Mouse (Mus musculus): ENCODE data around the gene Mrpl42. TPM values are rescaled to one million over a fixed set of nuclear protein-coding genes. Genes with fewer than 3 reads are reported as not detected.
A peak's percentile ranks its signal among the peaks of the same experiment; 100 is the strongest.

Gene Mrpl42
- polyA plus RNA-seq, 1 experiment from 2014 or later = 360 TPM

DNA sequence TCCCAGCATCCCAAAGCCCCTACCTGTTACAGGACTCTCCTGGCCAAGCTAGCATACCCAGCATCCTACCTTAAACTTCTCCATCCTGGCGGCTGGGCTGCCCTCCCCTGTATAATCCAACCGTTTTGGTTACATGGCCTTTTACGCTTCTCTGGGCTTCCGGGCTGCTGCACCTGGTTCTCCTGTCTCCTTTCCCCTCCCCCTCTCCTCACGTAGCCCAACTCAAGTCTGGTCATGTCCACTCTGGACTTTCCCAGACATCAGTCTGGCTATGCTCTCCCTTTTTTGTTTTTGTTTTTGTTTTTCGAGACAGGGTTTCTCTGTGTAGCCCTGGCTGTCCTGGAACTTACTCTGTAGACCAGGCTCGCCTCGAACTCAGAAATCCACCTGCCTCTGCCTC, 10.9 kb upstream of the Mrpl42 start:
- no peak for DNase-seq (ENCODE audit: low spot score)
- Histone ChIP-seq H3K27me3 (ENCODE audit: insufficient read depth, poor library complexity, severe bottlenecking) (no peaks in the 10 kb centered on the region), H3K4me1 (replicated peaks) (peaks cover 17% of the 10 kb centered on the region), H3K4me3 (no peak overlapping the region), H3K9me3 (no peaks in the 10 kb centered on the region), H3K27ac (no peak overlapping the region), H3K36me3 (peaks cover 2% of the 10 kb centered on the region)
- WGBS = 85% methylated on average over 8 of the region's 8 CpGs

DNA sequence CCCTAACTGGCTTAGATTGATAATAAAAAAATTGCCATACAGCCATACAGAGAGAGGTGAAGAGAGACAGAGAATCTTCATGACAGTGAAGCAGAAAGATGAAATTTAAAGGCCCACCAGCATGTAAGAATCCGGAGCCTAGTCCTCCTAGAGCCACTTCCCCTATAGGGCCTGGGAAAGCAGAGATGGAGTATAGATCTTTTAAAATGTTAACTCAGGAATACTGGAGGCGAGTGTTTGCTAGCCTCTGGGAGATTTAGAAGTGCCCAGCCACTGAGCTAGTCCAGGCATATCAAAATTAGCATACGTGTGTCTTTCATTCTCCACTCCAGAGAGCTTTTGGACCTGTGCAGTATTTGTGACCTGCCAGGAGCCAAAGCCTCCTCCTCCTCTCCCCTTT, 7.5 kb upstream of the Mrpl42 start:
- Histone ChIP-seq H3K4me3 (no peak overlapping the region), H3K4me1 (replicated peaks) (peaks cover 7% of the 10 kb centered on the region), H3K9me3 (no peaks in the 10 kb centered on the region), H3K27me3 (ENCODE audit: insufficient read depth, poor library complexity, severe bottlenecking) (no peaks in the 10 kb centered on the region), H3K27ac (no peak overlapping the region), H3K36me3 (no peaks in the 10 kb centered on the region)
- WGBS = 78% methylated on average over 3 of the region's 3 CpGs
- DNase-seq (ENCODE audit: low spot score) = no peak

DNA sequence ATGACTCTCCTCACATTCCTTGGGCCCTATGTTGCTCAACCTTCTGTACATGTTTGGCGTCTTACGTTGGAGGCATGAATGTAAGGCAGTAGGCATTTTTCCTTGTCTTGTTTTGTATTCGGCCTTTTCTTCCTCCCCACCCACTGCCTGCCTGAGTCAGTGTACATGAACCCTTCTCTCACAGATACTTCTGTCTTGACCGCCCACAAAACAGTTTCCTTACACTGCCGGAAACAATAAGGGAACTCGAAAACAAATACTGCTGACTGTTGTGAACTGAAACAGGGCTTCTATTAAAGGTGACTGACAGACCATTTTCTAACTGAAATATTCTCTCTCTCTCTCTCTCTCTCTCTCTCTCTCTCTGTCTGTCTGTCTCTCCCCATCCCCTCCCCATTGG, 7.1 kb upstream of the Mrpl42 start:
- 77% methylated on average over 6 of the region's 6 CpGs for WGBS
- Histone ChIP-seq H3K4me1 (replicated peaks) (peaks cover 2% of the 10 kb centered on the region), H3K36me3 (no peaks in the 10 kb centered on the region), H3K4me3 (no peak overlapping the region), H3K9me3 (no peaks in the 10 kb centered on the region), H3K27ac (no peak overlapping the region), H3K27me3 (ENCODE audit: insufficient read depth, poor library complexity, severe bottlenecking) (no peaks in the 10 kb centered on the region)
- DNase-seq (ENCODE audit: low spot score) = no peak

DNA sequence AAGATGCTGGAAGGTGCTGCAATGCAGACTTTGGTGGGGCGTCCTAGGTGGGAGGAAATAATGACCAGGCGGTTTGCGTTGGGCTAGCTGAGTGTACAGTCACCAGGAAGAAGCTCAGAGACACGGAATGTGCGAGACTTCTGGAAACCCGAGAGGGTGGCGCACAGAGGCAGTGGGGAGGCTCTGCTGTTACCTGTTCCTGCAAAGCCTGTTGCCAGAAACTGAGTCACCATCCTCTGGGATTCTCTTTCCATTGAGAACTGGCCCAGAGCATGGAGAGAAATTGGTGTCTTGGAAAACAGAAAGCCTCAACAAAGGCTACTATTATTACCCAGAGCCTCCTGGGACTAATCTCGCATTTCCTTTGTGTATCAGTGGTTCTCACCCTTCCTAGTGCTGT, 6.4 kb upstream of the Mrpl42 start:
- H3K36me3 ChIP-seq = no peaks in the 10 kb centered on the region
- no peak overlapping the region for H3K4me3 ChIP-seq
- H3K27me3 ChIP-seq (ENCODE audit: insufficient read depth, poor library complexity, severe bottlenecking) = no peaks in the 10 kb centered on the region
- no peak for DNase-seq (ENCODE audit: low spot score)
- H3K9me3 ChIP-seq = no peaks in the 10 kb centered on the region
- H3K27ac ChIP-seq = no peak overlapping the region
- 87% methylated on average over 8 of the region's 8 CpGs for WGBS
- no peaks in the 10 kb centered on the region for H3K4me1 ChIP-seq (replicated peaks)

DNA sequence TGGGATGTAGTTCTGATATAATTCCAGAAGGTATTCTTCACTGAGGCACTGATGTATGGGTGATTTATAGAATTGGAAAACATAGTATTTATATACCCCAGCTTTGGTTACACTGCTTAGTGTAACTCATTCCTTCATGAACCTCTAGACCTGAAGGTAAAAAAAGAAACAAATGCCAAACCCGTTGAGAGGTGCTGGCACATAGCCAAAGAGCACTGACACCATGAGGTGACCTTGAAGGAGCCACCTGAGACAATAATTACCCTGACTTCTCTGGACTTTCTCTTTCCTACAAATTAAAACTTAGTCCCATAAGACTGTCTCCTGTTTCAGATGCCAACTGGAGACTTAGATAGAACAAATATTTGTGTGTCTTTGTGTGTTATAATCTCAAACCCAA, 2.6 kb upstream of the Mrpl42 start:
- peaks cover 12% of the 10 kb centered on the region for H3K4me1 ChIP-seq (replicated peaks)
- 57% methylated on average over 1 of the region's 1 CpGs for WGBS
- no peak overlapping the region for H3K27ac ChIP-seq

DNA sequence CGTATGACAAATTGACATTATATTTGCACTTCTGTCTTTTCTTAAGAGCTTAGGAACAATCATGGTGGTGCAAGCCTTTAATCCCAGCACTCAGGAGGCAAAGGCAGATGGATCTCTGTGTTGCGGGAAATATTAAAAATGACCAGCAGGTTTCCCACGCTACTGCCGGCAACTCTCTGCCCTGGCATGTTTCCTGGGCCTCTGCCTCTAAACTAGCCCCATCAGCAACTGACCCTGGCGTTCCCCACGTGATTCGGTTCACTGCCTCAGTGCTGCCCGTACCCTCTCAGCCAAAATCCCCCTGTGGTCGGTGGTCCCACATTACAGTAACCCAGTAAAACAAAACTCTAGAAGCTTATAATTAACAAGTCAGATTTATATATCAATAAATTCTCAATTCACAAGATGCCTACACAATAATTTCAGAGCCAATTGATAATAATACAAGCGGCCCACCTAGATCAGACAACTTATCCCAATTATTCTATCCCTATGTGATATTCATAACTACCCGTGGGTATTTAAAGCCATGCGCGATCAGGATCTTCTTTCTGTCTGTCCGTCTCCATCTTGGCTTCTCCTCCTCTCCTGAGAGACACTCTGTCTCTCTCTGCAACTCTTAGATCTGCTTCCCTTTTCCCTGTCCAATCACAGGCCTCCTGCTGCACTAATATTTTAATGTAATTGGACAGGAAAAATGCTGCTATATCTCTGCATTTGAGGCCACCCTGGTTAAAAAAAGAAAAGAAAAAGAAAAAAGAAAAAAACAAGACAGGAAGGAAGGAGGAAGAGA, 1.9 kb upstream of the Mrpl42 start:
- Histone ChIP-seq H3K27me3 (ENCODE audit: insufficient read depth, poor library complexity, severe bottlenecking) (no peaks in the 10 kb centered on the region), H3K4me3 (no peak overlapping the region), H3K4me1 (replicated peaks) (peaks cover 12% of the 10 kb centered on the region), H3K27ac (no peak overlapping the region), H3K36me3 (peaks cover 4% of the 10 kb centered on the region; the same call in 1 of the 2 replicates), H3K9me3 (no peaks in the 10 kb centered on the region)
- DNase-seq (ENCODE audit: low spot score) = no peak
- WGBS = 87% methylated on average over 14 of the region's 14 CpGs

More for the DNA sequence above, 2.6 kb upstream of the Mrpl42 start:
- H3K4me3 ChIP-seq = no peak overlapping the region
- no peaks in the 10 kb centered on the region for H3K36me3 ChIP-seq
- DNase-seq (ENCODE audit: low spot score) = no peak
- no peaks in the 10 kb centered on the region for H3K9me3 ChIP-seq
- H3K27me3 ChIP-seq (ENCODE audit: insufficient read depth, poor library complexity, severe bottlenecking) = no peaks in the 10 kb centered on the region

DNA sequence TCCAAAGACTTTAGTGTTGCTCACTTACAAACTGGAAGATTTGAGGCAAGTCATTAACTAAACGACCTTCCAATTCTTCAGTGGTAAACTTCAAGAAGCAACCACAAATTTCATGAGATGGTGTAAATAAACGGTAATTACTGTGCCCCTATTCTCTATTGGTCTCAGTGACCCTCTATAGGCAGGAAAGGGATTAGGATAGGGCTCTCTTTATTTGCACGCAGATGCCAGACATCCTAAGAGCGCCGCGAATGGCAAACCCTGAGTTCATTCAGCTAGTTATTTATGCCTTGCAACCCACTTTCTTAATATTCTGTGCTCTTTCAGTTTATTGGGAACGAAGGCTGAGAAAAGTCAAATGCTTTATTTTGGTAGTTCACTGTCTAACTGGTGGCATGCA, 707 bp downstream of the Mrpl42 start:
- Histone ChIP-seq H3K9me3 (no peaks in the 10 kb centered on the region), H3K4me1 (replicated peaks) (peaks cover 12% of the 10 kb centered on the region), H3K27me3 (ENCODE audit: insufficient read depth, poor library complexity, severe bottlenecking) (no peaks in the 10 kb centered on the region), H3K4me3 (peak overlapping the region; percentile 77), H3K36me3 (peaks cover 30% of the 10 kb centered on the region), H3K27ac (peak overlapping the region; percentile 96)
- WGBS = 4% methylated on average over 7 of the region's 7 CpGs
- no peak for DNase-seq (ENCODE audit: low spot score)

DNA sequence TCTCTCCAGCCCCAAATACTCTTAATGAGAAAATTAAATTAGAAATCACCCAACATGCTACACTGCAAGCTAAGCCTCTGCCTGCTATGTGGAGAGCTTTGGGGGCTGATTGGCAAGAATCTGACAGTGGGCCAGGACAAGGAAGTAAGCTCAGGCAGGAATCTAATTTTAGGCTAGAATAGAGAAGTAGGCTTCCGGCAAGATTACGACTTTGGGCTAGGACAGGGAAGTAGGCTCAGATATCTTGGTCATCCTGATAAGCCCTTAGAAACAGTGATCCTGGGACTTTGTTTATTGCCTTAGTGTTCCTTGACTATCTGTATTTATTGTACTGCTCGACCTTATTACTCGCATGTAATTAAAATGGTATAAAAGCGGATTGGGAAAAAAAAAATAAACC, 7.5 kb downstream of the Mrpl42 start:
- no peak for DNase-seq (ENCODE audit: low spot score)
- H3K36me3 ChIP-seq = peaks cover 98% of the 10 kb centered on the region
- H3K27ac ChIP-seq = no peak overlapping the region
- H3K4me1 ChIP-seq (replicated peaks) = no peaks in the 10 kb centered on the region
- WGBS = 91% methylated on average over 5 of the region's 5 CpGs
- 0 out of 2 replicates have a peak, but pooled peaks cover 5% of the 10 kb centered on the region for H3K9me3 ChIP-seq
- H3K27me3 ChIP-seq (ENCODE audit: insufficient read depth, poor library complexity, severe bottlenecking) = no peaks in the 10 kb centered on the region
- no peak overlapping the region for H3K4me3 ChIP-seq

DNA sequence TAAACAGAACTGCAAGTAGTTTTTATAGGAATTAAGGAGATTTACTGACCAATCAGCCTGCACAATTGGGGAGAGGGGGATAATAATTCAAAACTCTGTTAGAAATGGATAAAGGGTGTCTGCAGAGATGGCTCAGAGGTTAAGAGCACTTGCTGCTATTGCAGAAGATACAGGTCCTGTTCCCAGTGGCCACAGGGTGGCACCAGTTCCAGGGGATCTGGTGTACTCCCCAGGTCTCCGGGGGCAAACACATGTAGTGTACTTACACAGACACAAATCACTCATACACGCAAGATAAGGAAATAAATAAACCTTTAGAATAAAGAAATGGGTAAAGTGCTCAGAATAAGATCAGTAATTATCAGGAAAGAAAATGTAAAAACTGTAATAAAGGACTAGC, 12.1 kb downstream of the Mrpl42 start:
- Histone ChIP-seq H3K4me1 (replicated peaks) (no peaks in the 10 kb centered on the region), H3K9me3 (0 out of 2 replicates have a peak, but pooled peaks cover 5% of the 10 kb centered on the region), H3K4me3 (no peak overlapping the region), H3K36me3 (peaks cover 99% of the 10 kb centered on the region), H3K27ac (no peak overlapping the region), H3K27me3 (ENCODE audit: insufficient read depth, poor library complexity, severe bottlenecking) (no peaks in the 10 kb centered on the region)
- DNase-seq (ENCODE audit: low spot score) = no peak
- 92% methylated on average over 2 of the region's 2 CpGs for WGBS

DNA sequence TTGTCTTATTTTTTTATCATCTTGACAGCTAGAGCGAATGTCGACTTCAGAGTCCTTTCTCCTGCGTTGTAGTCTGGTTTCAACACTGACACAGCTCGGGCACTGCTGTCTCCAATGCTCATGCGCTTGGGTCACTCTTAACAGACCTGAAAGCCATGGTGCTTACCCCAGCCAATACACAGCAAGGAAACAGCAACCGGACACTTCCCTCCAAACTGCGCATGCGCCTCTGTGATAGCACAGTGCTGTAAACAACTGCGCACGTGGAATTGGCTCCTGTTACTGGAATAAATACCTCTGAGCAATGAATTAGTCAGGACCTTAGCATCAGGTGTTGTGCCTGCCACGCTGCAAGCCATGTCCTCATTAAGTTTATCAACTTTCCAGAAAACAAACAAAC, 24.2 kb downstream of the Mrpl42 start:
- Histone ChIP-seq H3K4me1 (replicated peaks) (peaks cover 2% of the 10 kb centered on the region; the same call in 1 of the 2 replicates), H3K27me3 (ENCODE audit: insufficient read depth, poor library complexity, severe bottlenecking) (no peaks in the 10 kb centered on the region), H3K36me3 (peaks cover 23% of the 10 kb centered on the region), H3K9me3 (no peaks in the 10 kb centered on the region), H3K27ac (no peak overlapping the region), H3K4me3 (no peak overlapping the region)
- WGBS = 84% methylated on average over 11 of the region's 11 CpGs
- no peak for DNase-seq (ENCODE audit: low spot score)

DNA sequence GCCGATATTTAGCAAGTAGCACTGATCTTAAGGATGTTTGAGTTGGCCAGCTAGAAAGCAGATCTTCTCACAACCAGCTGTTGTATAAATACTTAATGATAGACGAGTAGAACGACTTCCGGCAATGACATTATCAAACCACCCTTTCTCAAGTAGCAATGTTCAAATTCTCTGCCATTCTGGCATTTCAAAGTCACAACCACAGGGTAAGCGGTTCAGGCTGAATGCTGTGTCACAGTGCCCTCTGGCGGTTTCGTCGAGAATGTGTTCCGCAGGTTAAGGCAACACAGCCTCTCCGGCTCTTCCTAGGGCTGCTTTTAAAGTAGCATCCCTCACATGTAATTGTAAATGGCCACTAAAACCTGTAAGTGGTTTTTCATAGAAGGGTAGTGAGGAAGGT, 25.8 kb downstream of the Mrpl42 start:
- Histone ChIP-seq H3K27ac (no peak overlapping the region), H3K27me3 (ENCODE audit: insufficient read depth, poor library complexity, severe bottlenecking) (no peaks in the 10 kb centered on the region), H3K4me1 (replicated peaks) (peaks cover 2% of the 10 kb centered on the region; the same call in 1 of the 2 replicates), H3K36me3 (peaks cover 11% of the 10 kb centered on the region), H3K9me3 (no peaks in the 10 kb centered on the region), H3K4me3 (no peak overlapping the region)
- WGBS = 18% methylated on average over 10 of the region's 10 CpGs
- peak; percentile 79 for DNase-seq (ENCODE audit: low spot score)

DNA sequence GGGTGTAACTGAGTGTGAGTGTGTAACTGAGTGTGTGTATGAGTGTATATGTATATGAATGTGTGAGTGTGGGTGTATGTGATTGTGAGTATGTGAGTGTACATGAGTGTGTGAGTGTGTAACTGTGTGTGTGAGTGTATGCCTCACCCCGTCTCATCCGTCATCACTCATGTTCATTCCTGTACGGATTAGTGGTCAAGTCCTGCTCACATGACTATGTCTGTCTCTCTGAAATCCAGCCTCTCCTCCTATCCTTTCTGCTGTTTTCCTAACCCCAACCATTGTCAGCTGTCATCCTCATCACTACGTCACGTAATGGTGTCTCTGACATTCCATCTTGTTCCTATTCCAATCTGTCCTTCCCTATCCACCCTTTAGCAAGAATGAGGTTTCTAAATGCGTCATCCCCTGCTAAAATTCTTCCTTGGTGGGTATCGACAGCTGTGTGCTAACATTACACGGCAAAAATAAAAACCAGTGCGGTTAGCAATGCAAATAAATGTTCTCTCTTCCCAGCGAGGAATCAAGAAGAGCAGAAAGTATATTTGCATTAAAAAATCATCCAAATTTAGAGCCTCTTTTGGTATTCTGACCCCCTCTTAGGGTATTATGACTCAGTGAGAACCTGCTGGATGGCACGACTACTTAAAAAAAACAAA, 29.7 kb downstream of the Mrpl42 start:
- WGBS = 90% methylated on average over 11 of the region's 11 CpGs
- H3K9me3 ChIP-seq = no peaks in the 10 kb centered on the region
- H3K27ac ChIP-seq = no peak overlapping the region
- peaks cover 2% of the 10 kb centered on the region; the same call in 1 of the 2 replicates for H3K4me1 ChIP-seq (replicated peaks)
- no peak for DNase-seq (ENCODE audit: low spot score)
- H3K27me3 ChIP-seq (ENCODE audit: insufficient read depth, poor library complexity, severe bottlenecking) = no peaks in the 10 kb centered on the region
- no peaks in the 10 kb centered on the region for H3K36me3 ChIP-seq
- no peak overlapping the region for H3K4me3 ChIP-seq

DNA sequence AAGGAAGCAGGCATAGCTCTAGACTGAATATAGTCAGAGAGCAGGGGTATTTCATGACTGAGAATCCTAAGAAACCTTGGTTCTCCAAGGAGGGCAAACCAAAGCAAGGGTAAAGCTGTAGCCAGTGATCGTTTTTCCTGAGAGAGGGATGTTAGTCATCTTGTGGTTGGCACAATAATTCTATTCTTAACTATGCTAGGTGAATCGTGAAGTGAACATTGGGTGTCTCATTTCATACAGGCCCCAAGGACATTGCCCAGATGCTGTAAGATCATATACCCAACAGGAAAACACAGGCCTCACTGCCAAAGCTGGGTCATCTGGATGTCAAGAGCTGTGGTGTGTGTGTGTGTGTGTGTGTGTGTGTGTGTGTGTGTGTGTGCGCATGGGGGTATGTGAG, 30.6 kb downstream of the Mrpl42 start:
- 86% methylated on average over 3 of the region's 3 CpGs for WGBS
- Histone ChIP-seq H3K4me3 (no peak overlapping the region), H3K36me3 (no peaks in the 10 kb centered on the region), H3K9me3 (no peaks in the 10 kb centered on the region), H3K27ac (no peak overlapping the region), H3K4me1 (replicated peaks) (peaks cover 2% of the 10 kb centered on the region; the same call in 1 of the 2 replicates), H3K27me3 (ENCODE audit: insufficient read depth, poor library complexity, severe bottlenecking) (no peaks in the 10 kb centered on the region)
- DNase-seq (ENCODE audit: low spot score) = no peak

All from hindbrain, embryonic 10.5 days (tissue).